Mouse (Mus musculus) hindlimb bud, embryonic 11.5 days (tissue): ENCODE measurements around the gene Rad17.

Experiments
- DNase-seq: peaks from one replicate; pipeline ENCODE4 v3.0.0-alpha.2; 2012; ENCODE audit warnings: low read depth, low spot score; ENCODE audit errors: extremely low spot score

Gene Rad17

DNA sequence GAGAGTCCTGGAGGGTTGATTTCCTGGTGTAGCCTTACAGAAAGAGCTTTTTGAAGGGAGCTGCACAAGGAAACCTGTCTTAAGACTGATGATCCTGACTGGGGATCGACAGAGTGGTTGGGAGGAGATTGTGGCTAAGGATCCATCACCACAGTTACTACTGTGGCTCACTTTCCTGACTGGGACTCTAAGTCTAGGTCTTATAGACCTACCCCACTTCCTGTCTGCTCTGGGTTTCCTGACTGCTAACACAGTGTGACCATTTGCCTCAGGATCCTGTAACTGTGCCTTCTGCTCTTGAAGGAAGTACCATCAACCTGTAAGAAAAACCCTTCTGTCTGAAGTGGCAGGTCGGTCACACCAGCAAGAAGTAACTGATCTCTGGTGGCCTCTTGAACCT lies 80.1 kb downstream of the Rad17 start:
- no peak for DNase-seq

DNA sequence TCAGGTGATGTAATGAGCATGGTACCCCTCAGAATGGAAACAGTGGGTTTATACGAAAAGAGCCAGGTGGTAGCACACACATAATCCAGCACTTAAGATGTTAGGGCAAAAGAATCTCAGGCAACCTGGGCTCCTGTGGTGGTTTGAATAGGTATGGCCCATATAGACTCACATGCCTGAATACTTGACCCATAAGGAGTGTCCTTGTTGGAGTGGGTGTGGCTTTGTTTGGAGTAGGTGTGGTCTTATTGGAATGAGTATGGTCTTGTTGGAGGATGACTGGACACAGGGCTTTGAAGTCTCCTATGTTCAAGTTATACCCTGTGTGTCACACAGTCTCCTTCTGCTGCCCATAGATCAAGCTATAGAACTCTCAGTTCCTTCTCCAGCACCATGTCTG lies 82.5 kb downstream of the Rad17 start:
- no peak for DNase-seq
